Mouse (Mus musculus) bone marrow, adult 2 months (tissue): Measurements from ENCODE around the gene Irf1.

Experiments
- CTCF ChIP-seq: fragments of 200-500 bp; IDR thresholded peaks from 2 replicates; pipeline ENCODE4 v1.5.1; 2011; ENCODE audit warnings: low read length, control low read depth; ENCODE audit not compliant: control insufficient read depth, insufficient read depth
- POLR2A ChIP-seq: fragments of 200-500 bp; IDR thresholded peaks from 2 replicates; pipeline ENCODE4 v1.6.1; 2011; ENCODE audit warnings: low read depth, mild to moderate bottlenecking, control low read depth, low read length, borderline replicate concordance; ENCODE audit not compliant: control insufficient read depth

DNA sequence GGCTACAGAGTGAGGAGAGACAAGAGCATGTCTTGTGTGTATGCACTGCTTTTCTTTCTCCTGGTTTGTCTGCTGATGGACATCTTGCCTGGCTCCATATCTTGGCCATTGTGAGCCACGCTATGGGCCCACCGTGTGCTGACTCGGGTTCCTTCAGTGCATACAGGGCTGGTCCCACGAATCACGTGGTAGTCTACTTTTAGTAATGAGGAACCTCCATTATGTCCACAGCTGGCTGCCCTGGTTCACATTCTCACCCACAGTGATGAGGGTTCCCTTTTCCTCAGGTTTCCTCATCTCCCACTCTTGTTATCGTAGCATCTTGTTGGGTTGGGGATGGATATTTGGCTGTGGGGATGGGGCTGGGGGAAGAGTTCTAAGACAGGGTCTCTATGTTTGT is 21.2 kb upstream of the Irf1 start:
- no peak for TF ChIP-seq POLR2A
- TF ChIP-seq CTCF, result no peak
